Mouse (Mus musculus) lung, adult 2 months (tissue): ENCODE measurements around the gene B4galt5.

Experiments
- CTCF ChIP-seq: fragments of 200-500 bp; IDR thresholded peaks from 2 replicates; pipeline ENCODE4 v1.5.1; 2011; ENCODE audit warnings: mild to moderate bottlenecking, low read length, control low read depth; ENCODE audit not compliant: insufficient read depth
- POLR2A ChIP-seq: fragments of 200-500 bp; IDR thresholded peaks from 2 replicates; pipeline ENCODE4 v1.6.1; 2011; ENCODE audit warnings: low read depth, mild to moderate bottlenecking, control low read depth, low read length, borderline replicate concordance; ENCODE audit errors: extremely low read depth

- TF ChIP-seq POLR2A (no peak), CTCF (no peak)
Measured at GRCm38 (mm10) chr2:167292854-167293253, 56.1 kb downstream of the B4galt5 start.
